Mouse (Mus musculus) liver, postnatal 0 days (tissue): ENCODE measurements around the gene Slc39a10.
"Not testable (repeated sequence)": the region's sequence is repeated elsewhere in the genome, so short reads cannot be mapped to it uniquely, and the experiment has no call there.

Source experiments
- CTCF ChIP-seq: sonication (generic); IDR thresholded peaks from 2 replicates; pipeline ENCODE4 v1.5.1; 2016; ENCODE audit warnings: antibody characterized with exemption, low read depth
- EP300 ChIP-seq: IDR thresholded peaks from 2 replicates; pipeline ENCODE4 v1.6.1; 2016; ENCODE audit warnings: antibody characterized with exemption, low read depth, mild to moderate bottlenecking

DNA sequence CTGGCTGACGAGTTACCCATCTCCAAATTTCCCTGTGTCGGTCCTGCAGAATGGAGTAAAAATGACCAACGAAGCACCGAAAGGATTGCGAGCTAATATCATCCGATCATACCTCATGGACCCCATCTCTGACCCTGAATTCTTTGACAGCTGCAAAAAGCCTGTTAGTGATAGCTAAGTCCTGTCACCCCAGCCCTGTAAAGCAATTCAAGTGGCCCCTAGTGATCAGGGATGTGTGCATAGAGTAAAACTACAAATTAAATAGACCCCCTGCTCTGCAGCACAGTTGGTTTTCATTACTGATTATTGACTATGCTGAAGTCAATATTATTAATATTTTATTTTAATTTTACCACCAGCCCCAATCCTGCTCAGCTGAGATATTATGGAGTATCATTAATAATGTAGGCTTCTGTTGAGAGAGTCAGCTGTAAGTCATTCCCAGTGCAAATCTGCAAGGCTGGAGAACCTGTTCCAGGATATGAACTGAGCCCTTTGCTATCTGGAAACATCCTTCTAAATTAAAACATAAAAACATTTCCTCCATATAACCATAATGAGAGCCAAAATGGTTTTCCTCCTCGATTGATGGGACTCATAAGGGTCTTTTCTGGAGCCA is 122.5 kb downstream of the Slc39a10 start:
- TF ChIP-seq CTCF, EP300: not testable (repeated sequence)
